Mouse (Mus musculus): Measurements from ENCODE around the gene Olfml1. TPM values are rescaled to one million over a fixed set of nuclear protein-coding genes. Genes with fewer than 3 reads are reported as not detected.

Gene Olfml1
- total RNA-seq, 2 experiments from 2014 or later: not detected

- ATAC-seq (ENCODE audit: poor library complexity, severe bottlenecking): peak; percentile 66
Measured at GRCm38 (mm10) chr7:107594325-107594856, 27.1 kb downstream of the Olfml1 start.

DNA sequence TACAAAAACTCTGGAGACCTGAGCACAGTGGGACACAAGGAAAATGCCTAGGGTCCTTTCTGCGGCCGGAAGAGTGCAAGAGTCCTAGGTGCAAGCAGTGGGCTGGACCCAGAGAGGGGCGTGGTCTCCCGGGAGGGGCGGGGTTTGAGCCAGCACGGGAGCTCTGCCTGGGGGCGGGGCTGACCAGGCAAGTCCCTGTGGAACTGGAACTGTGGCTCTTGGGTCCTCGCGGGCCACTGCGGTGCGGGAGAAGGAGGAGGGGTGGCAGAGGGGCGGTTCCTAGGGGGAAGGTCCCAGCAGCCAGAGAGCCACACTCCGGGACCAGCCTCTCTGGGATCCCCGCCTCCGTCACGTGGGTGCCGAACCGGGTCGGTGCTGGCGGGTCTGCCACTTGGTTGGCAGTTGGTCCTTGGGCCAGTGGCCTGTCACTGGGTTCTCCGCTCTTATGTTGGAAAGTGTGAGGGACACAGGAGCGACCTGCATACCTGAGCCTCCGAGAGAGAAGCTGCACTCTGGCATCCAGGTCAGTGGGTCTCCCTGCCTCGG is 27.7 kb downstream of the Olfml1 start, which contains the start of gene Ppfibp2:
TSS of gene Ppfibp2 (plus strand) at position 351 of the 546 bp plus-strand sequence.
- peak; percentile 83 for ATAC-seq (ENCODE audit: poor library complexity, severe bottlenecking)

GRCm38 (mm10) chr7:107595426-107595825 is 28.2 kb downstream of the Olfml1 start:
- ATAC-seq (ENCODE audit: poor library complexity, severe bottlenecking): no peak

DNA sequence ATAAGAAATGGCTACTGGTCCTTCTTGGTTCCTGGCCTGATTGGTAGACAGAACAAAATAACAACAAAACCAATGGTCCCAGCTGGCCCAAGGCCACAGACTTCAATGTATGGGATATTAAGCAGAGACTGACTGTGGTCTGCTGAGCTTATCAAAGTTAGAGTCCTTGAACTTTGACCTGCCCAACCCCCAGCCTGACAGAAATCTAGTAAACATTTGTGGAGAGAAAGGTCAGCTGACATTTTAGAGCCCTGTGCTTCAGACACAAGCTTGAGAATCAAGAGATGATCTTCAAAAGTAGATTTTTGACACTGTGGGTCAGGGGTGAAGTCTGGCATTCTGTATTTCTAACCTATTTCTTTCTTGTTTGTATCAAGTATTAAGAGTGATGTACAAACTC is 29.5 kb downstream of the Olfml1 start:
- ATAC-seq (ENCODE audit: poor library complexity, severe bottlenecking): no peak

- no peak for ATAC-seq (ENCODE audit: poor library complexity, severe bottlenecking)
Measured at GRCm38 (mm10) chr7:107597956-107598355, 30.7 kb downstream of the Olfml1 start.

- ATAC-seq (ENCODE audit: poor library complexity, severe bottlenecking): no peak
Measured at GRCm38 (mm10) chr7:107600651-107601050, 33.4 kb downstream of the Olfml1 start.

DNA sequence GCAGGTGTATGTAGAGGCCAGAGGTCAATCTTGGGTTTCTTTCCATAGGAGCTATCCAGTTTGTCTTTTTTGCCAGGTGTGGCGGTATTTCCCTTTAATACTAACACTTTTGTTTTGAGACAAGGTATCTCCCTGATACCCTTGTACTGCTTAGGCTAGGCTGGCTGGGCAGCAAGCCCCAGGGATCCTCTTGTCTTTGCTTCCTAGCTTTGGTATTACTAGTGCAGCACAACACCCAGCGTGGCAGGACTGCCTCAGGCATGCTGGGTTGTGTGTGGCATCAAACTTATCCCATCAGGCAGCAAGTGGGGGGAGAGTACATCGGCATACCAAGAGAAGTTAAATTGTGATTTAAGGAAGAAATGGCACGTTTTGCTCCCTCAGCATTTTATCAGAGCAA is 35.3 kb downstream of the Olfml1 start:
- no peak for ATAC-seq (ENCODE audit: poor library complexity, severe bottlenecking)

- ATAC-seq (ENCODE audit: poor library complexity, severe bottlenecking): no peak
Measured at GRCm38 (mm10) chr7:107602913-107603312, 35.7 kb downstream of the Olfml1 start.

GRCm38 (mm10) chr7:107607766-107608165 is 40.5 kb downstream of the Olfml1 start:
- ATAC-seq (ENCODE audit: poor library complexity, severe bottlenecking): peak; percentile 71

DNA sequence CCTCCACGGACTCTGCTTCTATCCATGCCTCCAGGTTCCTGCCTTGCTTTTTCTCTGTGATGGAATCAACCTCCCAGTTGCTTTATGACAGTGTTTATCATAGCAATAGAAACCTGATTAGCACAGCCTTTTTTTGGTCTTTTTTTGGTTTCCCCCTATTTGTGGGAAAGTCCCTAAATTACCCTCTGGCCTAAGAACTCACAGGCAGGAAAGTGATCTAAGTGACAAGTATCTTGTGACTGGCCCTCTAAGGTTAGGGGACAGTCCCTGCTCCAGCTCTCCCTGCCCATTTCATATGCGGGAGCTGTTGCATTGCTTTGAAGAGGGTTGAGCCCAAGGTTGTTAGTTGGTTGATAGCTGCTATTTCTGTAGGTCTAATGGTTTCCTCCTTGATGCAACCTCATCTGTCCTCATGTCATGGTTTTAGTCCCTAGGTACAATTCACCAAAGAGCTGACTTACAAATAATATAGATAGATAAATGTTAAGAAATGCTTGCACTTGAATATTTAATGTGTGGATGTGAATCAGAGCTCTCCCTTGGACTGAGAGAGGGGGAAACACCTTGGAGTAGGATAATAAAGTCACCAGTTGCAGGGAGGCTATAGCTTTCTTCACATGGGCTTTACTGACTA is 42.5 kb downstream of the Olfml1 start:
- no peak for ATAC-seq (ENCODE audit: poor library complexity, severe bottlenecking)

DNA sequence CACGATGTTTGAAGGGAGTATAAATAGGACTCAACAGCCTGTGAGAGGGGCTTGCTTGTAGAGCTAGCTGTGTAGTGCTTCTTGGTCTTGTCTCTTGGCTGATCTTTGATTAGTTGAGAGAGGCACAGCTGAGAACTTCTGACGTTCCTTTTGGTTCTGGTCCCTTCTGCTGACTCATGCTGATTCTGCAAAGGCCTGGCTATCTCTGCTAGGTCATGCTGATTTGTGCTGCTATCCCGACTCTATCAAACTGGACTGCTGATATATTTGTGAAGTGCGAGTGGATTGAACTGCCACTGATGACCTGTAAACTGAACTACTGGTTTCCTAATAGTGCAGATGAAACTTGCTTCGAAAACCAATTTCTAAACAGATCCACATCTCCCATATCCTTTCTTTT is 43.6 kb downstream of the Olfml1 start:
- ATAC-seq (ENCODE audit: poor library complexity, severe bottlenecking): no peak; the same call in 1 of the 2 replicates

GRCm38 (mm10) chr7:107618028-107618992 is 51.1 kb downstream of the Olfml1 start:
- ATAC-seq (ENCODE audit: poor library complexity, severe bottlenecking): no peak

DNA sequence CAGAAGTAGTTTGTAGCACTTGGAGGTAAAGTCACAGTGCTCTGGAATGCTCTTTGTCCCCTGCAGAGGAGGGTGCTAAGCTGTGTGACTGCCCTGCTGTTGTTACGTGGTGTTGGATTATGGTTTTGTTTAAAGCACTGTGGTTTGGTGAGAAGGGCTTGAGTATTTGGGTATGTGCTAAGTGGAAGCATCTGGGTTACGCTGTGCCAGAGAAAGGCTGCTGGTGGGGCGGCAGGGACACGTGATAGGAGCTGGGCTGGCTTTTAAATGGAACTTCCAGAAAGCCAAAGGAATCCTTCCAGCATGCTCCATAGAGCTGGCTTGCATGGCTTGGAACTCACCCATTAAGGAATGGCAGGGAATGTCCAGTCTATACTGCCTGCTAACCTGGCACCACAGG is 52.0 kb downstream of the Olfml1 start:
- no peak for ATAC-seq (ENCODE audit: poor library complexity, severe bottlenecking)

DNA sequence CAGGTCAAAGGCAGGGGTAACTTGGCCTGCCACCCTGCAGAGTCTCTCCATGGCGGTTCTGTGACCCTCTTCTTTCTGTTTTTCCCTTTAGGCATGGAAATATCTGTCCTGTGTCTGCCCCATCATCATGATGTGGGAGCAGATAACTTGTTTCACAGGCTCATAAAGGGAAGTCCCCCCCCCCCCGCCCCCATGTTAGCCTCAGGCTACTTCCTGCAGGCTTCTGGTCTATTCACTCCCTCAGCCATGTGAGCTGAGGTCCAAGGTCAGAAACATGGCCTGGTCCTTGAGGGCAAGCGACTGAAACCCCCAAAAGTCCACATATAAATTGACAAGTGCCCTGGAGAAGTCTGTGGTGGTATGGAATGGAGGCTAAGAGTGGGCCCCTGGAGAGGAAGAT is 52.9 kb downstream of the Olfml1 start:
- ATAC-seq (ENCODE audit: poor library complexity, severe bottlenecking): peak; percentile 49

DNA sequence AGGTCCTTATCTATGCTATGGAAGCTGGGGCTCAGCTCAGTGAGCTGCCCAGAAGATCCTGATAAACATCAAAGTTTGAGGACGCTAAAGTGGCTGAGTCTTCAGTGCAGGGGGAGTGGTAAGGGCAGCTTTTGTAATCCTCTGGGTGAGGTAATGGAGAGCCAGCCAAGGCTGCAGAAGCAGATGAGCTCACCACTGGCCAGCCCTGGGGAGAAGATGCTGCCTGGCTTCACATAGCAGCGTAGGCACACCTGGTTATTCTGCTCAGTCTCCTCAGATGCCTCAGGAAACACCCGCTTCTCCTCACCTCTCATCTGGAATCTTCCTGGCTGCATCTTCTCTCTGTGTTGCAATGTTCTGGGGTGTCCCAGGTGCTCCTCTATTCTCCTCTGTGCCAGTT is 57.2 kb downstream of the Olfml1 start:
- peak; percentile 41; the same call in 1 of the 2 replicates for ATAC-seq (ENCODE audit: poor library complexity, severe bottlenecking)

GRCm38 (mm10) chr7:107625061-107625460 is 57.8 kb downstream of the Olfml1 start, which contains the start of gene 5330417H12Rik:
5330417H12Rik (minus strand) TSS chr7:107625161.
- ATAC-seq (ENCODE audit: poor library complexity, severe bottlenecking): no peak

- no peak for ATAC-seq (ENCODE audit: poor library complexity, severe bottlenecking)
Measured at GRCm38 (mm10) chr7:107625781-107626180, 58.5 kb downstream of the Olfml1 start.

DNA sequence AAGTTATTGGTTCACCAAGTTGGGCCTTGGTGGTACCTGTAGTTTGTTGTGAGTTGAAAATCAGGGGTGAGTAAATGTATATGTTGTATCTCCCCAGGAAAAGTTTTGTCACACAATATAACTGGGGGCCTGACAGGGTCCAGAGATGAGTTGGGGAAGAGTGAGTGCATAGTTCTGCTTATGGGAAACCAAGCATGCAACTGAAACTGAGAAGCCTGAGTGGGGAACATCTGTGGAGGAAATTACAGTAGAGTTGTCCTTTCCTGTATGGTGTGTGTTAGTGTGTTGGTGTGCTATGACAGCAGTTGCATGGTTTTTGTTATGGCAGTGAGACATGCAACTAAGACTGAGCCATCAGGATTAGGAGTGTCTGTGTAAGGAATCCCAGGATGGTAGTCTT is 61.1 kb downstream of the Olfml1 start:
- peak; percentile 76 for ATAC-seq (ENCODE audit: poor library complexity, severe bottlenecking)

GRCm38 (mm10) chr7:107633201-107633600 is 66.0 kb downstream of the Olfml1 start:
- ATAC-seq (ENCODE audit: poor library complexity, severe bottlenecking): no peak

DNA sequence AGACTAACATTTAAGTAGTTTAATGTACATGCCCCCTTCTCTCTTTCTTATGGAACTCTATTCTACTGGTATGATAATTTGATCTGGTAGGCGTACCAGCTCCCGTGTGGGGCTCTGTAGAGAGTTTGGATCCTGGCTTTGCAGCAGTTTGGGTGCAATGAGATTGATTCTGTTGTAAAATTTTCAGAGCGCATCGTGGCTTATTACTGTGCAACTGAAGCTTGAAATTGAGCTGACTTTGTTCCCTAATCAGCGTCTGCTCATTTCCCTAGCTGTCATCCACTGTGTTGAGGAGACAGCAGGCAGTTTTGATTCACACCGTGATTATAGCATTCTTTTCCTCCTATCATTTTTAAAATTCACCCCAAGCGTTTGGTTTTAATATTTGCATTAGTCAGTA is 70.2 kb downstream of the Olfml1 start:
- no peak for ATAC-seq (ENCODE audit: poor library complexity, severe bottlenecking)

DNA sequence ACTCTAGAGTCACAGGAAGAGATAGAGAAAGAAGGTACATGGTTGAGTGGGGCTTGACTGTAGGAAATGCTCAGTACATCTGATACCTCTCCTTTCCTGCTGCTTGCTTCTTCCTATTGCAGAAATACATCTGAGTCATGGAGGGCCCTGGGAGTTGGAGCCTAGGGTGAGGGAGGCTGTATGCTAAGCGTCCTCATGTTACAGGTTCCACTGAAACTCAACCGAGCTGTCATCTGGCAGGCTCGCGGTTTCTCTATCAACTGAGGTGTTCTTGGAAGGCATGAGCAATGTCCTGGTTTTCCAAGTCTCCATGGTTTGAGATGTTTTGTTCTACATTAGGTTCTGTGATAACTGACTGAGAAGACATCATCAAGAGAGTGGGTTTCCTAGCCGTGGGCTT is 70.8 kb downstream of the Olfml1 start:
- ATAC-seq (ENCODE audit: poor library complexity, severe bottlenecking): no peak
